Mouse (Mus musculus): Measurements from ENCODE around the gene Dis3l2. TPM values are rescaled to one million over a fixed set of nuclear protein-coding genes. Genes with fewer than 3 reads are reported as not detected.

Gene Dis3l2
- total and polyA plus RNA-seq, 3 experiments: 11.6 to 44.3 (median 31.5) TPM

GRCm38 (mm10) chr1:87008211-87008610 lies 304.6 kb downstream of the Dis3l2 start:
- H3K4me3 ChIP-seq (ENCODE audit: low read depth, low read length): no peak overlapping the region
- TF ChIP-seq POLR2AphosphoS5 (IDR thresholded peaks at IDR 0.05; ENCODE audit: insufficient replicate concordance, low read depth, low read length) (no peak), TAL1 (conservative IDR thresholded peaks at IDR 0.05; ENCODE audit: low read depth, low read length) (no peak), GATA1 (IDR thresholded peaks at IDR 0.05; ENCODE audit: borderline replicate concordance, low read length) (no peak), CTCF (IDR thresholded peaks at IDR 0.05; ENCODE audit: low read depth, low read length) (no peak), GATA2 (IDR thresholded peaks at IDR 0.05; ENCODE audit: borderline replicate concordance, low read depth, low read length) (no peak)
- H3K27me3 ChIP-seq (ENCODE audit: insufficient read depth, low read length): no peaks in the 10 kb centered on the region
- no peaks in the 10 kb centered on the region for H3K9me3 ChIP-seq (replicated peaks)
- DNase-seq (ENCODE audit: low spot score): no peak
- H3K36me3 ChIP-seq (replicated peaks): peaks cover 8% of the 10 kb centered on the region
- H3K4me1 ChIP-seq (ENCODE audit: insufficient read depth, low read depth, low read length): peaks cover 5% of the 10 kb centered on the region; the same call in 1 of the 2 replicates
- ATAC-seq (ENCODE audit: extremely low read depth, insufficient number of reproducible peaks, low FRiP score, poor library complexity, severe bottlenecking): no peak

- H3K4me3 ChIP-seq (ENCODE audit: low read depth, low read length): no peak overlapping the region
- ATAC-seq (ENCODE audit: extremely low read depth, insufficient number of reproducible peaks, low FRiP score, poor library complexity, severe bottlenecking) (no peak), DNase-seq (ENCODE audit: low spot score) (no peak)
- no peaks in the 10 kb centered on the region for H3K27me3 ChIP-seq (ENCODE audit: insufficient read depth, low read length)
- H3K9me3 ChIP-seq (replicated peaks): no peaks in the 10 kb centered on the region
- TF ChIP-seq GATA2 (IDR thresholded peaks at IDR 0.05; ENCODE audit: borderline replicate concordance, low read depth, low read length): no peak
- TF ChIP-seq CTCF (IDR thresholded peaks at IDR 0.05; ENCODE audit: low read depth, low read length): no peak
- TF ChIP-seq POLR2AphosphoS5 (IDR thresholded peaks at IDR 0.05; ENCODE audit: insufficient replicate concordance, low read depth, low read length): no peak
- no peak for TF ChIP-seq TAL1 (conservative IDR thresholded peaks at IDR 0.05; ENCODE audit: low read depth, low read length)
- no peak for TF ChIP-seq GATA1 (IDR thresholded peaks at IDR 0.05; ENCODE audit: borderline replicate concordance, low read length)
- peaks cover 8% of the 10 kb centered on the region for H3K36me3 ChIP-seq (replicated peaks)
- H3K4me1 ChIP-seq (ENCODE audit: insufficient read depth, low read depth, low read length): peaks cover 5% of the 10 kb centered on the region; the same call in 1 of the 2 replicates
These were observed 305.5 kb downstream of the Dis3l2 start for GRCm38 (mm10) chr1:87009156-87009555.

- peaks cover 5% of the 10 kb centered on the region; the same call in 1 of the 2 replicates for H3K4me1 ChIP-seq (ENCODE audit: insufficient read depth, low read depth, low read length)
- no peaks in the 10 kb centered on the region for H3K27me3 ChIP-seq (ENCODE audit: insufficient read depth, low read length)
- ATAC-seq (ENCODE audit: extremely low read depth, insufficient number of reproducible peaks, low FRiP score, poor library complexity, severe bottlenecking) (no peak), DNase-seq (ENCODE audit: low spot score) (no peak)
- no peak overlapping the region for H3K4me3 ChIP-seq (ENCODE audit: low read depth, low read length)
- peaks cover 7% of the 10 kb centered on the region for H3K36me3 ChIP-seq (replicated peaks)
- H3K9me3 ChIP-seq (replicated peaks): no peaks in the 10 kb centered on the region
- TF ChIP-seq TAL1 (conservative IDR thresholded peaks at IDR 0.05; ENCODE audit: low read depth, low read length) (0 out of 2 replicates have a peak, but pooled peaks have one; percentile 12), GATA2 (IDR thresholded peaks at IDR 0.05; ENCODE audit: borderline replicate concordance, low read depth, low read length) (no peak), POLR2AphosphoS5 (IDR thresholded peaks at IDR 0.05; ENCODE audit: insufficient replicate concordance, low read depth, low read length) (no peak), CTCF (IDR thresholded peaks at IDR 0.05; ENCODE audit: low read depth, low read length) (no peak), GATA1 (IDR thresholded peaks at IDR 0.05; ENCODE audit: borderline replicate concordance, low read length) (no peak)
These were observed 307.2 kb downstream of the Dis3l2 start for GRCm38 (mm10) chr1:87010629-87011330.

- H3K36me3 ChIP-seq (replicated peaks): peaks cover 7% of the 10 kb centered on the region
- no peak for TF ChIP-seq TAL1 (conservative IDR thresholded peaks at IDR 0.05; ENCODE audit: low read depth, low read length)
- no peak for TF ChIP-seq CTCF (IDR thresholded peaks at IDR 0.05; ENCODE audit: low read depth, low read length)
- TF ChIP-seq GATA1 (IDR thresholded peaks at IDR 0.05; ENCODE audit: borderline replicate concordance, low read length): no peak
- no peak for TF ChIP-seq GATA2 (IDR thresholded peaks at IDR 0.05; ENCODE audit: borderline replicate concordance, low read depth, low read length)
- no peak for TF ChIP-seq POLR2AphosphoS5 (IDR thresholded peaks at IDR 0.05; ENCODE audit: insufficient replicate concordance, low read depth, low read length)
- H3K4me1 ChIP-seq (ENCODE audit: insufficient read depth, low read depth, low read length): peaks cover under 1% of the 10 kb centered on the region; the same call in 1 of the 2 replicates
- H3K9me3 ChIP-seq (replicated peaks): no peaks in the 10 kb centered on the region
- ATAC-seq (ENCODE audit: extremely low read depth, insufficient number of reproducible peaks, low FRiP score, poor library complexity, severe bottlenecking) (no peak), DNase-seq (ENCODE audit: low spot score) (no peak)
- no peaks in the 10 kb centered on the region for H3K27me3 ChIP-seq (ENCODE audit: insufficient read depth, low read length)
- no peak overlapping the region for H3K4me3 ChIP-seq (ENCODE audit: low read depth, low read length)
These were observed 308.1 kb downstream of the Dis3l2 start for GRCm38 (mm10) chr1:87011718-87012117.

- DNase-seq (ENCODE audit: low spot score): no peak
- Histone ChIP-seq H3K36me3 (replicated peaks) (peaks cover 7% of the 10 kb centered on the region), H3K27me3 (ENCODE audit: insufficient read depth, low read length) (no peaks in the 10 kb centered on the region), H3K4me1 (ENCODE audit: insufficient read depth, low read depth, low read length) (no peaks in the 10 kb centered on the region), H3K9me3 (replicated peaks) (no peaks in the 10 kb centered on the region), H3K4me3 (ENCODE audit: low read depth, low read length) (no peak overlapping the region)
- TF ChIP-seq GATA1 (IDR thresholded peaks at IDR 0.05; ENCODE audit: borderline replicate concordance, low read length) (no peak), CTCF (IDR thresholded peaks at IDR 0.05; ENCODE audit: low read depth, low read length) (no peak), POLR2AphosphoS5 (IDR thresholded peaks at IDR 0.05; ENCODE audit: insufficient replicate concordance, low read depth, low read length) (no peak), TAL1 (conservative IDR thresholded peaks at IDR 0.05; ENCODE audit: low read depth, low read length) (no peak), GATA2 (IDR thresholded peaks at IDR 0.05; ENCODE audit: borderline replicate concordance, low read depth, low read length) (no peak)
- ATAC-seq (ENCODE audit: extremely low read depth, insufficient number of reproducible peaks, low FRiP score, poor library complexity, severe bottlenecking): no peak
These were observed 309.0 kb downstream of the Dis3l2 start for GRCm38 (mm10) chr1:87012606-87013005.

- Histone ChIP-seq H3K4me1 (ENCODE audit: insufficient read depth, low read depth, low read length) (no peaks in the 10 kb centered on the region), H3K4me3 (ENCODE audit: low read depth, low read length) (no peak overlapping the region), H3K36me3 (replicated peaks) (peaks cover 40% of the 10 kb centered on the region), H3K27me3 (ENCODE audit: insufficient read depth, low read length) (no peaks in the 10 kb centered on the region), H3K9me3 (replicated peaks) (no peaks in the 10 kb centered on the region)
- DNase-seq (ENCODE audit: low spot score) (no peak), ATAC-seq (ENCODE audit: extremely low read depth, insufficient number of reproducible peaks, low FRiP score, poor library complexity, severe bottlenecking) (no peak)
- no peak for TF ChIP-seq GATA2 (IDR thresholded peaks at IDR 0.05; ENCODE audit: borderline replicate concordance, low read depth, low read length)
- no peak for TF ChIP-seq POLR2AphosphoS5 (IDR thresholded peaks at IDR 0.05; ENCODE audit: insufficient replicate concordance, low read depth, low read length)
- TF ChIP-seq GATA1 (IDR thresholded peaks at IDR 0.05; ENCODE audit: borderline replicate concordance, low read length): no peak
- no peak for TF ChIP-seq CTCF (IDR thresholded peaks at IDR 0.05; ENCODE audit: low read depth, low read length)
- no peak for TF ChIP-seq TAL1 (conservative IDR thresholded peaks at IDR 0.05; ENCODE audit: low read depth, low read length)
These were observed 317.1 kb downstream of the Dis3l2 start for GRCm38 (mm10) chr1:87020714-87021113.

Measured in G1E (cell line).